Mouse (Mus musculus): Measurements from ENCODE around the gene Sdk2.
A peak's percentile ranks its signal among the peaks of the same experiment; 100 is the strongest.

The Sdk2 gene

DNA sequence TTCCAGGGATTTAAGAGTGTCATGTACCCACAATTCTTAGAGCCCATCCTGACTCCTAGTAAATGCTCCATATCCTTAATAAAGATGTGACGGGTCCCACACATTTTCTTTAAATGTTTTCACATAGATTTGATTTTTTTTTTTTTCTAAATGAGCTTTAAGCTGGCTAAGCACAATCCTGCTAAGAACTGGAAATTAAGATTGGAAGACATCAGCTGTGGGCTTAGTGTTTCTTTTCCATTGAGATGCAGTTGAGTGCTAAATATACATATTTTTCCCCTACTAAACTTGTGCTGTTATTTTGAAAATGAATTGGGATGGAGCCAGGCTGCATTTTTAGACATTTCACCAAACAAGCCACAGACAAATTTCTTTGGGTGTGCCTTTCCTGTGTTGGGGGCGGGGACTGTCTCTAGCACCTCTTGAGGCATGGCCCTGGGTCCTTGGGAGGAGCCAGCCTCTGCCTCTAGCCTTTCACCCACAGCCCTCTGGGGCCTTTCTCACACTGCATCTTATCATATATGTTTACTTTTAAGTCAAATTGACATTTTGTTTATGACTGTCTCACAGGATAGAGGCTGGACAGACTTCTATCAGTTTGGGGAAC lies 278.6 kb downstream of the Sdk2 start:
- DNase-seq (ENCODE audit: low spot score): no peak

DNA sequence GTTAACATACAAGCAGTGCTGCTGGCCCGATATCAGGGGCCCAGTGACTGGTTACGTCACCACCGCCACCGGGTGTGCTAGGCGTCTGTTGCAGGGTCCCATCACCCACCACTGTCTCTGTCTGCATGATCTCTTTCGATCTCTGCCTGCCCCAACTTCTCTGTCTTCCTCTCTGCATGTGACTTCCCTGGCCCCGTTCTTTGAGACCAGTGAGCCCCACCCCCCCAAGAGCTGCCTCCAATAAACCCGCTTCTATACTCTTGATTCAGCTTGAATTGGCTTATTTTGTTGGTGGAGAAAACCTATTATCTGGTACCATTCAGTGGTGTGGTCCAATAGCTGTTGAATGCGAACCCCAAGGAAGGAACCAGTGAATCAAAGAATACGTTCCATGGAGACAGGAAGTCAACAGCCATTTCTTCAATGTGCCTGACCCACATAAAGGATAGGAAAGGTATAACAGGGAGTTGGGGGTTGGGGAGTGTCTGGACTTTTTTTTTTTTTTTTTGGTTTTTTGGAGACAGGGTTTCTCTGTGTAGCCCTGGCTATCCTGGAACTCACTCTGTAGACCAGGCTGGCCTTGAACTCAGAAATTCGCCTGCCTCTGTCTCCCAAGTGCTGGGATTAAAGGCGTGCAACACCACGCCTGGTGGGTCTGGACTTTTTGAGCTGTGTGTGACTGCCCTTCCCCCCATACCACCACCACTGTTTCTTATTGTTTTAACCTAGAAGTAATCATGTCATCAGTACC lies 279.2 kb downstream of the Sdk2 start:
- DNase-seq (ENCODE audit: low spot score): no peak

DNA sequence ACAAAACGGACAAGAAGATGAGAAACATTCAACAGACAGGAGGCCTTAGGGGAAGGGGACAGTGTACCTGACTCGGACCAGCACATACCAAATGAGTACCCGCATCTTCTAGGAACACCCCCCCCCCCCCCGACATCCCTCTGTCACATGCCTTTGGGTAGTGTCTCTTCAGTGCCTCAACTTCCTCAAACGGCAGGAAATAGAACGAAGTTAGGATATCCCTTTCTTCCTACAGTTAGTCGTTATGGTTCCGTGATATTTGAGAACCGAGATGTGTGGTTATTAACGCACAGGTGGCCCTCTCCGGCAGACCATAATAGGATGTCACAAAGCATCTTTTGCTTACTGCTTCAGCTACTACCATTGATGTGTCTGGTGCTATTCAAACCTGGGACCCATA lies 279.8 kb downstream of the Sdk2 start:
- no peak for DNase-seq (ENCODE audit: low spot score)

DNA sequence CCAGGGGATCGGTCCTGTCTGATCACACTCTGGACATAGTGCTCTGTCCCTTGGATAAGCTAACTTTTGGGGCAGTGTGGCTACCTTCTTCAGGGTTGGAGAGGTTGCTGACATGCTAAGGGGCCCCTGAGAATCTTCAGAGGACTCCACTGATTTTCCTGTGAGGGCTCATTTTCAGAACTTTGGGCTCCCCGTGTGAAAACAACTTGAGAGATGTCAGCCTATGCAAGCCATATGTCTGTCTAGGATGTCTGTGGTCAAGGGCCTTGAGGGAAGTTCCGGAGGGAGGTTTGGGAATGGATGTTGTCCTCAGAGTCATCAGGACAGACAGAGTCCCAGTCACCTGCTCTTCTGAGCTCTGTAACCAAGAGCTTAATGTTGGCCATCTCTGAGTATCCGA lies 280.5 kb downstream of the Sdk2 start:
- no peak for DNase-seq (ENCODE audit: low spot score)

DNA sequence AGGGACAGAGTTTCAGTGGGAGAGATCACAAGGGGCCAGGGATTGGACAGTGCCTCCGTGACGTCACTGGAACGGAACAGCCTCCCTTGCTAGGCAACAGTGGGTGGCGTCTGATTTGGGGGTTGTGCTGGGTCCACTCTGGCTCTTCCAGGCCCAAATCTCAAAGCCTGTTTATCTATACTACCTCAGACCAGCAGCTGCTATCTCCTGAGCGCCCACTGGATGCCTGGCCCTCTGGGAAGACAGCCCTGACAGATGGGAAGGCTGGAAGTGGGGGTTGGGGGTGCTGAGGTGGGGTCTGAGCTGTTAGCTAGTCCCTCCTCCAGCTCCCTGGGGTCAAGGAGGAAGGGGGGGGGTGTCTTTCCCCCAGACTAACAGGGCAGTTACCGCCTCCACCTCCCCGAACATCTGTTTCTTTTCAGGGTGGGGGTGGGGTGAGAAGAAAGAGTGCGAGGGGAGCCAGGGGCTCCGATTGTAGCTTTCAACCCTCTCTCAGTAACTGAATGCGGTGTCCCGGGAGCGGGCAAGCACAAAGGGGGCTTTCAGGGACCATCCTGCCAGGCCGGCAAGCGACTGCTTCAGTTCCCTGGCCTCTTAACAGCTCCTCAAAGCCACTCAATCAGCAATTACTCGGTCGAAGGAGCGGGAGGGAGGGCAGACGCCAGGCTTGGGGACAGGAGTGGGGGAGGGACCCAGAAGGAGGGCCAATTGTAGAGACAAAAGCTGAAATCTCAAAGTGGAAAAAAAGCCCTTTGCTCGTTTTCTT lies 281.3 kb downstream of the Sdk2 start:
- DNase-seq (ENCODE audit: low spot score): peak; percentile 47

DNA sequence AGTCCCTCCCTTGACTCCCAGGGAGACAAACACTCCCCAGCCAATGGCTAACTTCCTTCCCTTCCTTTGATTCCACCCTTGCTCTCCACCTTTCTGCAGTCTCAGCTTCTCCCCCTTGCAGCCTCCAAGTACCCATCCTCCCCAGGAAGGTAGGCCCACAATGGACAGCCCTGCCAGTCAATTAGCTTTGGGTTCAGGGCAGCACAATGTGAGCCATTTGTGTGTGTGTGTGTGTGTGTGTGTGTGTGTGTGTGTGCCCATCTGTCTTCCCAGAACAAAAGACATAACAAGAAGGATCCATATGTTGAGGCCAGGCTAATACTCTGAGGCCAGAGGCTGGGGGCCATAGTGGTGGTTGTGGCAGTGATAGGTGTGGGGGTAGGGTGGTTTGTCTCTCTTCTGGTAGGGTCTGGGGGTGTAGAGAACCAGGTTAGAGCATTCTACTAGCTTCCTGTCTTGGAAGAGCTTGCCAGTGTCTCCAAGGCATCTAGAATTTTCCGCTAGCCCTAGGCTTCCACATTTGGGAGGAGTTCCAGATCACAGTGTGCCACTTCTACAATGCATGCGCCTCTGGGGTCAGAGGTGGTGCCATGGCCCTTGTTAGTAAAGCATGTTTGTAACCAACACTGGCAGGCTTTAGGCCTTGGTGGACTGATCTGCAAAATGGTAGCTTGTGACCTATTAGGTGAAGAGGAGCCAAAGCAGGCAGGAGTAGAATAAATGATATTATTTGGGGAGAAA lies 282.0 kb downstream of the Sdk2 start:
- no peak for DNase-seq (ENCODE audit: low spot score)

DNA sequence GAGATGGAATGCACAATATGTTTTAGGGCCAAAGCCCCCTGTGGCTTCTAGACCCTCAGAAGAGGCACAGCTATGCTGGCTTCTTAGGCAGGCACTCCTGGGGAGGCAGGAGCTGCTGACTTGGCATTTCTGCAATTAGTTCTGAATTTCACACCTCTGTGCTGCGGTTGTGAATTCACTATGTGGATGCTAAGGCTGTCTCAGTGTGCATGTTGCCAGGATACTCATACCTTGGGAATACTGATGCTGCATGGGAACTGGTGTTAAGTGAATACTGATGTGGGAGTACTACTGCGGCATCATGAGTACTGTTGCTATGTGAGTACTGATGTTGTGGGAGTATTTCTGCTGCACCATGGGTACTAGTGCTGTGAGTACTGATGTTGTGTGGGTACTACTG lies 284.4 kb downstream of the Sdk2 start:
- DNase-seq (ENCODE audit: low spot score): no peak

DNA sequence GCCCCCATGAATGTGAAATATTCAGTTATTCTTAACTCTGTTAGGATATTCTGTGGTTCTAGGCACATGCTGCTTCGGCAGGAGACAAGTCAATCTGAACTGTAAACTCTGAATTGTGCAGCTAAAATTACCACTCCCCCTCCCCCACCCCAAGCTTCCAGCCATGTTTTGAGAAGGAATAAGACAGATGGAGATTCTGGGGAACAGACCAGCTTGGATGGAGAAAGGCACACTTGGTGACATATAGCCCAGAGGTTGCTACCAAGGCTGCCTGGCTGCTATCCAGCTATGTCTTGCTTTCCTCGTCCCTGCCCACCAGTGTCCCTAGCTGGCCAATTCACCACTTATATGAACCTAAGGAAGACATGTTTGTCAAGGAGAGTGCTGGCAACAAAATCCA lies 284.8 kb downstream of the Sdk2 start:
- no peak for DNase-seq (ENCODE audit: low spot score)

DNA sequence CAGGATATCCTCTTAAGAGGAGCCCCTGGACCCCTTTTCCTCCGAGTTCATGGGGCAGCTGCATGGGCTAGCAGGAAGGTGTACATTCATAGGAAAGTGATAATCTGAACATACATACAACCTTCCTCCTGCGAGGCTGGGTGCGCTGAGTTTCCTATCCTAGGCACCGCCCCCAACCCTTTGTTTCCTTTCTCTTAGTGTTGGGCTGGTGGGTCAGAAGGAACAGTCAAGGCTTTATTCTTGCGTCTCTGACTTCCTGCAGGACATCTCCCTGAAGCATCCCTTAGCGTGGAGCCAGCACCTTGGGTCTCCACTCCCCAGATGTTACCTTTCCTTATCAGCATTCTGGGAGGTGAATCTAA lies 287.2 kb downstream of the Sdk2 start:
- DNase-seq (ENCODE audit: low spot score): no peak

DNA sequence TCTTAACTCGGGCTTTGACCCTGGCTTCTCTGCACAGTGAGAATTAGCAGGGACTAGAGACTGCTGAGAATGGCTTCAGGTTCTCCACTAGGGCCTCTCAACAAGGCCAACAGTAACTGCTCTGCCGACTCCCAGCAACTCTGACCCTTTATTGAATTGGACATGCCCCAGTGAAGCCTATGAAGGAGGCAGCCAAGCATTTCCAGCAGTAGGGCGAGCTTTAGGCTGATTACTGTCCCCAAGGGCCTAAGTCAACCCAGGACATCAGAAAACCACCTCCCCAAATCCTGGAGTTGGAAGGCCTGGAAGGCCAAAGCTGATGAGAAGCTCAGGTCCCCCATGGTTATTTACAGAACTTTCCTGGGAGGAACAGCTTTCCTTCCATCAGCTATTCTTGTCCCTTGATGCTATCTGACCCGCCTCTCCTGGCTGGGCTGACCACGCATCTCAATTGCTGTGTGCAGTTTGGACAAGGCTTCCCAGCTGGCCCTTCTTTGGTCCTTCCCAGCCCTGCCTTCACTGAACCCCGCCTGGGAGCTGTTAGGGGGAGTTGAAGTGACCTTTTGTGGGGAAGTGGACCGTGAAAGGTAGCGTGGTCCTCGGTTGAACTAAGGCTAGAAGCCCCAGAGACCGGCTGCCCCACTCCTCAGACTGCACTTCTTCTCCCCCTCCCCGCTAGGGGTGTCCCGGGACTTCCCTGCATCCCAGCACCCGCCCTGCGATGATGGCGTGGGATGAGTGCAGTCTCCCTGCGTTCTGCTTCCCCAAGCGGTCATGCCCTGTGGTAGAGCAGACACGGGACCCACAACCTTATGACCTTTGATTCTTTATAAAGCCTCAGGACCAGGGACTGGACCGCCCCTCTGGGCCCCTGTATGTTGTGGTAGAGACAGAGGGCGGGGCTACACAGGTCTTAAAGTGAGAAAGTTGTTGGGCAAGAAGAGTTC lies 287.8 kb downstream of the Sdk2 start:
- DNase-seq (ENCODE audit: low spot score): no peak

DNA sequence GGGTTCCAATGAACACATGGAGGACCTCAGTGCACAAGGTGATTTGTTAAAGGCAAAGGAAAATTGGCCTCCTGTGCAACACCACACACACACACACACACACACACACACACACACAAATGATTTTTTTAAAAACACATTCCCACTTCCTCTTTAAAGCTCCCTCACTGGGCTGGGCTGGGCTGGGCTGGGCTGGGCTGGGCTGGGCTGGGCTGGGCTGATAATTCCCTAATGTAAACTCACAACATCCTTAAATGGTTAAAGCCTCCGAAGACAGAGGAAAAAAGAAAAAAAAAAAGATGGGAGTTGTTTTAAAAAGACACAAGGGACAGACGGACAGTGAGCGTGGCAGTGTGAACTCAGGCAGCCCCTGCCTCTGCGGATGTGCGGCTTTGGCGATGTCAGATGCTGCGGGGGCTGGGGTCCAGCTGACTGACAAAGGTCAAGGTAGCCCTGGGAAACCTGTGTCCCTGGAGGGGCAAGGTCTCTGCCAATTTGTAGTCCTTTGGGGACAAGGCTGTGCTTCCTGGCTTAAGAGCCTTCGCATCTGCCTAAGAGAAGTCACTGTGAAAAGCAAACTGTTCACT lies 288.9 kb downstream of the Sdk2 start:
- DNase-seq (ENCODE audit: low spot score): no peak

DNA sequence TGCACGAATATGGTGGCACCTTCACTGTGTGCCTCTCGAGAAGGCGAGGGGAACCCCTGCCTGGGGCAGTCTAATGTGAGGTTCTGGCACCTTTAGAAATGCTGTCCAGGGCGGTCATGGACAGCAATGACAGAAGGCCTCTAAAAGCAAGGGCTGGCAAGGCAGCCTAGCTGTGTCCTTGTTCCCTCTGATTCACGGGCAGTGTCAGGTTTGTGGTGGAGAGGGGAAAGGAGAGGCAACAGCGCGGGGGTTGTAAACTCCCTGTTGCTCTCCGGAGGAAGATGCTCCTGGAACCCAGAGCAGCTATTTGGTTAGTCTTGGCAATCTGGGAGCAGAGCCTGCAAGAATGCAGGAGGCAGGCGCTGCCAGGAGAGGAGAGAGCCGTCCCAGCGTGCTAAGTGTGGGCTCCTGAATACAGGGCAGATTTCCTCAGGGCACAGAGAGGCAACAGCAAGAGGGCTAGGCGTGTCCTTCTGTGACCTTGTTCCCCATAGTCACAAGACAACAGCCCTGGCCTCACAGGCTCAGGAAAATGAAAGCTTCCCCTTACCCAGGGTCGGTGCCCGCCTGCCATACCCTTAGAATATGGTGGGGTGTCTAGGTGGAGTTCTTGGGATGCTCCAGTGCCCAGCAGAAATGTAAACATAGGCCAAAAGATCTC lies 289.9 kb downstream of the Sdk2 start:
- DNase-seq (ENCODE audit: low spot score): no peak

DNA sequence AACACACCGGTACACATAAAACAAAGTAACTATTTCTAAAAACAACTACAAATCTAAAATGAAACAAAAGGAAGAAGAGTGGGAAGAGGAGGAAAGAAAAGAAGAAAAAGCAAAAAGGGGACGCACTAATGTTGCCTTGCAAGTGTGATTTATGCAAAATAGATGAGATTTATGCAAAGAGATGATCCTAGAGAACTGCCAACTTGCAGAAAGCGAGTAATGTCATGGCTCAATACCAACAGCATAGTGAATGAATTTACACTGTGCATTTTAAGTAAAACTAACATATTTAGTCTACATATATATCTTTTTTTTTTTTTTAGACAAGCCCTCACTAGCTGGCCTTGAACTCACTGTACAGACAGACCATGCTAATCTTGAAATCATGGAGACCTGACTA lies 292.1 kb downstream of the Sdk2 start:
- DNase-seq (ENCODE audit: low spot score): no peak

DNA sequence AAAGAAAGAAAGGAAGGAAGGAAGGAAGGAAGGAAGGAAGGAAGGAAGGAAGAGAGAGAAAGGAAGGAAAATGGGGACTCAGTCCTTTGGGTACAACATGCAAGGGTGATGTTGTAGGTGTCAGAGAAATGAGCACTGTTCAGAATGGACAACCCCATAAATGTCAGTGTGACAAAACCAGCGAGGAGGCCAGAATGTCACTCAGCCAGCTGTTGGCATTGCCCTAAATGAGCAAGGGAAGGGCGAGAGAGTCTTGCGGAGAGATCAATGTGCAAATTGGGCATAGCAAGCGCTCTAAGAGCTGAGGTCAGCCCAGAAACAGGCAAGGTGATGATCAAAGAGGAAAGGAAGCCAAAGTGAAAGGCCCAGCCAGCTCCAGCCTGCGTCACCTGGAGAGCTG lies 293.7 kb downstream of the Sdk2 start:
- DNase-seq (ENCODE audit: low spot score): no peak

DNA sequence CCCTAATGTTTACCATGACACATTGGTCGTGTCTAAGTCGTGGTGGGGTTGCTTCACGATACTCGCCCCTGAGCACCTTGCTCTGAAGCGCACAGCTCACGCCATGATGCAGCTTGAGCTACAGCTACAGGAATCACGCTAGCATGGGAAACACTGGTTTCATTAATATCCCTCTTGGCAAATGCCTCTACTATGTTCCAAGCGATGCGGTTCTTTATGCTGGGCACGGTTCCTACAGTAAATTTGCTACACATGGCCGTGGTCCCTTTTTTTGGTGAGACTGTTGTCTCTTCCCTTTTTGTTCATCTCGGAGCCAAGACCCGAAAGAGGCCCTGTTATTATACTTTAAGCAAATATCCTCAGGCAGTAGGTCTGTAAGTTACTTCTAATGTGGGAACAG lies 295.7 kb downstream of the Sdk2 start:
- no peak for DNase-seq (ENCODE audit: low spot score)

DNA sequence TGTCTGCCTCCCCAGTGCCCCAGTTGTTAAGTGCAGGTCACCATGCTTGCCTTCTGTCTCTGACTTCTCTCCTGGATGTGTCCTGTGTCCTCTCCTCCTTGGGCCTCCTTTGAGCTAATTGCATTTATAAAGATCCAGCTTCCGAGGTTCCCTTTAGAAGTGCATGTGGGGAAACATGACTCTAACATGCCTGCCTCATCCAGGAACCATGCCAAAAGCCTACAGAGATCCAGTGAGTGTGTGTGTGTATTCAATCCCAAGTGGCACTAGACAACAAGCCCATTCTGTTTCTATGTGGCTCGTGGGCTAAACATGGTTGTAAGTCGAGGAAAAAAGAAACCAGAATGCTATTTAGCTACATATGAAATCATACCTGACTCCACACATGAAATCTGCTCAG lies 298.5 kb downstream of the Sdk2 start:
- DNase-seq (ENCODE audit: low spot score): no peak

DNA sequence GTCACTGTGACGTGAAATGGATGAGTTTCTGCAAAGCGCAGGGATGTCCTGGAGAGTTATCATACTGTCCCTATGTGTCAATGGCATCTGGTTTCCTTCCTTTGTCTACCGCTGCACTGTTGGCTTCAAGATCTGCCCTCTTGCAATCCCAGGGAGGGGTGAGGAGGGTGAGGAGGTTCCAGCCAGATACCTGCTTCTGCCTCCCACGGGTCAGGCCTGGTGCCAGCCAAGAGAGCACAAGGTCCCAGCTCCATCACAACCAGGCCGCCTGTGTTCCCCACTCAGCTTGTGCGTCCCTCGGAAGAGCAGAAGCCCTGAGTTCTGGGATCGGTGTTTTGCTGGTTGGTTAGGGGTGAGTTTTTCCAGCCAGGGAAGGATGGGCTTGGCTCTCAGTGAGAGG lies 299.6 kb downstream of the Sdk2 start:
- no peak for DNase-seq (ENCODE audit: low spot score)

DNA sequence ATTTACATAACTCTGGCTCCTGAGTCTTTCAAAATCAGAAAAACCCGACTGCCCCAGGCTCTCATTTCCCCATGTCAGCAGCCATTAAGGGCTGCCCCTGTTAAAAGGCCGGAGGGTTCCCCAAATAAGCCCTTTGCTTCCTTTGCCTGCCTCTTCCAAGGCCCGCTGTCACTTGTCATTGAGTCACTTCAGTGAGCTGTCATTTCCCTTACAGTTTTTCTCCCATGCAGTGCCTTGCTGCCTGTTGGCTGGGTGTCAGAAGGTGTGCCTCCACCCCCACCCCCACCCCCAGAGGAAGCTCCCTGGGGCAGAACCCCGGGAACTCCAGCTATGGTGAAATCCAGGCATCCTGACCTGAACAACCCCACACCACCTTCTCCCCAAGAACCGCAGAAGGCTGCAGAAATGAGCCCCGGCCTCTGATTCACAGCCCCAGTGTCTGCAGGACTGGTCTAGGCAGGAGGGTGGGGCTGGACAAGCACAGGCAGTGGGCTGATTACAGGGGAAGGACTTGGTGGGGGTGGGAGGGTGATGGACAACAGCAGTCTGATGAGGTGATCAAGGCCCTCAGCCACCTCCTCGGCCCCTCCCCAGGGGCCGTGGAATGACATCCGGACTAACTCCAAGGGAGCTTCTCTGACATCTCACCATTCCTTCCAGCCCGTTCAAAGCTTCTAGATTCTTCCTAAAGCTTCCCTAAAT lies 300.4 kb downstream of the Sdk2 start:
- no peak for DNase-seq (ENCODE audit: low spot score)

DNA sequence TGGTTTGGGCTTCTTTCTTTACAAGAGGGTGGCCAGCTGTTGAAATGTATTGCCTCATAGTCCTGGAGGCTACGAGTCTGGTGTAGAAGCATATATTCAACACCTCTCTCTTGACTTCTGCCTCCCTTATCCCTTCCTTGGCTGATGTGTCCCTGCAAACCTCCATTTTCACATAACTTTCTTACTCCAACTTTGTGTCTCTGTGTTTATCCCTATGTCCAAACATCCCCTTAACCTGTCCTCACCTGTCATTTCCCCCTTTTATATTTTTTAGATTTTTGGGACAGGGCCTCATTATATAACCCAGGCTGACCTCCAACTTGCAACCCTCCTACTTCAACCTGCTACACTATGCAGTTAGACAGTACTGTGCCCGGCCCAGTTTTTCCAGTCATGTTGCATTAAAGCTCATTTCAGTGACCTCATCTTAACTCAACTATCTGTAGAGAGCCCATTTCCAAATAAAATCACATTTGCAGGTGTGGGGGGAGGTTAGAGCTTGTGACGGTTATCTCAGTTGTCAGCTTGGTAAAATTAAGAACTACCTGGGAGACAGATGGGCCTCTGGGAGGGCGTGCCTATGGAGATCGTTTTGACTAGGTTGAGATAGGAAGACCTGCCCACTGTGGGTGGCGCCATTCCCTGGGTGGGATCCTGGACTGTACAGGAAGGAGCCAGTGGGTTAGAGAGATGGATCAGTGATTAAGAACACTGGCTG lies 302.6 kb downstream of the Sdk2 start:
- DNase-seq (ENCODE audit: low spot score): no peak
